Mouse (Mus musculus) G1E (cell line): ENCODE data around the gene Ubxn10.

Experiments used
- CTCF ChIP-seq: IDR thresholded peaks from 2 replicates; pipeline ENCODE4 v1.5.1; 2012; ENCODE audit warnings: low read depth, low read length, inconsistent platforms, mixed read lengths
- GATA1 ChIP-seq: IDR thresholded peaks from 2 replicates; pipeline ENCODE4 v1.6.1; 2012; ENCODE audit warnings: borderline replicate concordance, low read length, inconsistent platforms, mixed read lengths
- POLR2AphosphoS5 ChIP-seq: IDR thresholded peaks from 2 replicates; pipeline ENCODE4 v1.6.1; 2012; ENCODE audit warnings: low read depth, low read length, inconsistent platforms; ENCODE audit not compliant: insufficient replicate concordance

- TF ChIP-seq CTCF (no peak), POLR2AphosphoS5 (no peak), GATA1 (no peak)
Observed at GRCm38 (mm10) chr4:138775435-138775834, 38.5 kb upstream of the Ubxn10 start, which contains the start of gene Pla2g2d.
